Mouse (Mus musculus) c-Kit-positive CD71-positive TER-119-negative erythroid progenitor cells, embryonic 14.5 days (primary cell): Measurements from ENCODE around the gene Usp3.

Source experiments
- DNase-seq: peaks from one replicate; pipeline ENCODE4 v3.0.0-alpha.2; 2013; ENCODE audit warnings: low read depth

Gene Usp3

DNA sequence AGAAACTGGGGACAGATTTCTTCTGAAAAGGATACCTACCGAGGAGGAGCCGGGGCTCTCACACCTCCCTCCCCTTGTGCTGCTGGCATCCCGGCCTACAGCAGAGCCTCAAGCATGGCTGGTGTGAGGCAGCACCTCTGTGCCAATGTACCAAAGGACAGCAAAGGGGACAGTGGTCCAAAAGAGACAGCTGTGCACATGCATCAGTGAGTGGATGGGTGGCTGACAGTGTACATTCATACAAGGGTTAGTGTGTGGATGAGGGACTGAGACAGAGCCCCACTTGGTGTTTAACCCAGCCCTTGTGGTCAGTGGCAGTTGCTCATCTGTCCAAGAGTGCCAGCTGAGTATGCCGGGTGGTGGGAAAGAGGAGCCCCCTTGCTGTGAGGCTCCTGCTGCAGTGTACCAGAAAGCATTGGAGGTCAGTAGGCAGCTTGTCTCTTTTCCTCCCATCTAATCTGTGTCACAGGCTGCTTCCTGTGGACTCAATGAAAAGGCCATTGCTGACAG is 84.0 kb downstream of the Usp3 start:
- no peak for DNase-seq

DNA sequence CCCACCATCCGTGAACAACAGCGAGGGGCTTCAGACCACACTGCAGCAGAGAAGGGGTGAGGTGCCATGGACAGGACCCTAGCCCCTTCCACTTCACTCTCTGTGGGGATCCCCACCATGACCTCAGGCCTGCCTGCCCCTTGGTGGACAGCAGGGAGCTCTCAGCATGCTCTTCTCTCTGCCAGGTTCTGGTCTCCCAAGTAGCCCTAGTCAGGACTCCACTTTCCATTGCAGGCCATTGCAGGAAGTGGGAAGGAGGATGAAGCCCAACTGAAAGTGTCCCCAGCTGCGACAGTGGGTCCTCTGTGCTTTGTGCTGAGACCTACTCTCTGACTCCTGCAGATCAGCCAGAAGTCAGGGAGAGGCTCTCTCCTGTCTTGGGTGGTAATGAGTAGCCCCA is 85.3 kb downstream of the Usp3 start:
- DNase-seq = no peak

DNA sequence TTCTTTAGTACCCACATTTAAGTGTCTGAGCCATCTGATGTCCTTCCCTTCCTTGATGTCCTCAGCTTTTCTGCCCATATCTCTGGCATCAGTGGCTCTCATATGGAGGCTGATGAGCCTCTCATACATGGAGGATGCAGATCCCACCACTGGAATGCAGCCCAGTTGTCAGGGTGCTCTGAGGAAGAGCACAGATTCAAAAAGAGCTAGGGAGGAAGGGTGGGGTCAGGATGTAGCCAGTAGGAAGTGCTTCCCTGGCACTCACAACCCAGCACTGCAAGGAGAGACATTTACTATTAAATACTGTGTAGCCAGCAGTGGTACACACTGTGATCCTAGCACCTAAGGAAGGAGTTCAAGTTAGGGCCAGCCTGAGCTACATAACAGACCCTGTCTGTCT is 86.5 kb downstream of the Usp3 start:
- DNase-seq = no peak

DNA sequence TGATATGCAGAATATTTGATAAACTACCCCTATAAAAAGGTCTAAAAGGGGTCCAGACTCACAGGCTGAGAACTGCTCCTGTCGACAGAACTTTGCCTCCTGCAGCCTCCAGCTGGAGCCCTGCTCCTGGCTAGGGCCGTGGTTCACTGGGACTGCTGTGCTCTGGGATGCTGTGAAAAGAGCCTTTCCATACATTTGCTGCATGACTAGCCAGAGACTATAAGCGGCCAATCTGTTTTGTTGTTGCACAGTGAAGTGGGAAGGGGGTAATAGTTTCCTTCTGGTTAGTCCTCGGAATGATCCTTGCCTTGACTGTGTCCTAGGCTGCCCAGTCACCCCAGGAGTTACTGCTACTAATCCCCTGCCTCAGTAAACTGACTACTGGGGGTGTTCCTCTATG is 86.9 kb downstream of the Usp3 start:
- no peak for DNase-seq

DNA sequence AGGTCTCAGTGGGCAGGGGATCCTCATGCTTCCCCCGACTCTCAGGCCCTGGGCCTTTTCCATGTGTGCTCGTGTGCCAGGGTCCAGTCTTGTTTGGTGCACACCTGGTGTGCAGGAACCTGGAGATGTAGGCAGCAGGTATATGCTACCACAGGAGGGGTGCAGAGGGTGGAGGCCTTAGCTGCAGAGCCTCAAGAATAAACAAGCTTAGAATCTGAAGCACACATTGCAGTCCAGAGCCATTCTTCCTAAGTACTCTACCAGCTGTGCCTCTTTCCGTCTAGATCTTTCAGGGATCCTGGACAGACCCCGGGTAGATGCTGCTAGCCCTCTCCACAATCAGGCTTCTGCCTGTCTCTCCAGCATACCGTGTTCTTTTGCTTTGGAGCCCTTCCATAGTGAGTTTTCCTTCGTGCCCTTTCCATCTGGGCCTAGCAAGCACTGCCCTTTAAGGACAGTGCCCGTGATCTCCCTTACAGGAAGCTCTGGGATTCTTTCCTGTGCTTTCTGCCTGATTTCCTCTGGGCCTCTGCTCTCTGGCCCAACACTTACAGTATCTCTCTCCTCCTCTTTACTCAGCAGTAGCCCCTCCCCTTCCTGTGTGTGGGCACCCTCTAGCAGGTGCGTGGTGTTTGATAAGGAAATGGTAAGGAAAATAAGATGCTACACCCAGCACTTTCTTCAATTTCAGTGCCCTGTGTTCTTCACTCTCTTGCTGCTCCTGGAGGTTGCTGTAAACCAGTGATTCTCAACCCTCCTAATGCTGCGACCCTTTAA is 87.6 kb downstream of the Usp3 start:
- DNase-seq = peak; percentile 90

DNA sequence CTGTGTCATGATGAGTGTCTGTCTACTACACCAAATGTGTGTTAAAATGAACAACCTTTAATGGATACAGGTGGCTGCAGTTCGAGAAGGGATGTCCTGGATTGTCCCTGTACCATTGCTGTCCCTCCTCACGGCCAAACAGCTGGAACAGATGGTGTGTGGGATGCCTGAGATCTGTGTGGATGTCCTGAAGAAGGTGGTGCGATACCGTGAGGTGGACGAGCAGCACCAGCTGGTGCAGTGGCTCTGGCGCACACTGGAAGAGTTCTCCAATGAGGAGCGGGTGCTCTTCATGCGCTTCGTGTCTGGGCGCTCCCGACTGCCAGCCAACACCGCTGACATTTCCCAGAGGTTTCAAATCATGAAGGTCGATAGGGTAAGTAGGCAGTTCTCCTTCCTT is 88.4 kb downstream of the Usp3 start:
- no peak for DNase-seq

DNA sequence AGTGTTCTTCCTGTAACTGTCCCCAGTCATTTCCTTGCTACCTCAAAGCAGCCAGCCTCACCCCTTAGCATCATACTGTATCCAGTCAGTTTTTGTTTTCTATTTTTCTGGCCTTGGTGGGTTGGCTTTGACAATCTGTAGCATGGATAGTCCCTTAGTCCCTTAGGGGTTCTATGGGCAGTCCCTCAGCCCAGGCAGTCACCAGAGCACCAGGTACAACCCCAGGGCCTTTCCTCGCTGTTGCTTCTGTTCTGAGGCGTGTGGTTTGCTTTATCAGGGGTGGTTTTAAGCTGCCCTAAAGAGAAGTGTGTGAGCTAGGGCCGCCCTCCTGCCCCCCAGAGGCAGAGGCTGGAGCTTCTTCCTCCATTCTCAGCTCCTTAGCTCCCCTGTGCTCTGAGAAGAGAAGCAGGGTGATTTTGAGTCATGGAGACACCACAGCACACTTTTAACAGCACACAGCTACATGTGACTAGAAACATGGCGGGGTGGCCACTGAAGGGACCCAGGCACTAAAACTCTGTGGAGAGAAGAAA is 89.0 kb downstream of the Usp3 start:
- DNase-seq = peak; percentile 67

DNA sequence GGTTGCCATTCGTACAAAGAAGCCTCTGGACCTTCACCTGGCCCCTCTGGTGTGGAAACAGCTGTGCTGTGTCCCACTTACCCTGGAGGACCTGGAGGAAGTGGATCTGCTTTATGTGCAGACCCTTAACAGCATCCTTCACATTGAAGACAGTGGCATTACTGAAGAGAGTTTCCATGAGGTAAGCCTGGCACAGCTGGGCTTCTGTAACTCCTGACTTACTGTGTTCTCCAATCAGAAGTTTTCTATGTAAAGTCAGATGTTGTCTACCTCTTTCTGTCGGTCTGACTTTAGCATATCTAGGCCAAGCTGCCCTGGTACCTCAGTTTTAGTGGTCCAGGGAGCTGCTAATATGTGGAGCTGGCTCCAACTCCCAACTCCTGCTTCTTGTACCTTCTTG is 91.7 kb downstream of the Usp3 start:
- no peak for DNase-seq

DNA sequence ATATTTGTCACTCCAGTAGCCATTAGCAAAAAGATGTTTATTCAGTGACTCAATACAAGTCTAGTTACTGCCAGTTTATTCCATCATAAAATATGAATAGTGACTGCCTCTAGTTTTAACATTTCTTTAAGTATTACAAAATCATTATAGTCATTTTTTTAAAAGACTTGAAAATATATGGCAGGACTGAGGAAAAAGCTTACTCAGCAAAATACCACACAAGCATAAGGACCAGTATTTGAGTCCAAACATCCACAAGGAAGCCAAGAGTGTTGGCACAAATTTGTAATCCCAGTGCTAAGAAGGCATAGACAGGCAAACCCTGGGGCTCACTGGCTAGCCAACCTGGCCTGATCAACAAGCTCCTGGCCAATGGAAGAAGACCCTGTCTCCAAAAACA is 99.0 kb downstream of the Usp3 start:
- no peak for DNase-seq

DNA sequence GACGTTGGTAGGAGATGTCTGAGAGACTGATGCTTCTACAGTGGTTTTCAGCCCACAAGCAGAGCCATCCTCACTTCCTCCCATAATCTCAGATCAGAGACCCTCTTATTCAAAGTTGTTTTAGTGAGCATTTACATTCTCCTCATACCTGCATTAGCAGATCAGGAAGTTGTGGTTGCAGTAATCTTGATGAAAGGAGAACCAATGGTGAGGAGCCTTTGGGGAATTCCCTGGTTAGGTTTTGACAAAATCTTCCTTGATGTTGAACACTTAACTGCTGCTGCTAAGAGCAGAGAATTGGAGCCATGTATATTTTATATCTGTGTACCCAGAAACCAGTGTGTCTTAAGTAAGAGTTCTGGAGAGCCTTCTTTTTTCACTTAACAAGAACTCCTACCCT is 100.6 kb downstream of the Usp3 start:
- DNase-seq = no peak

DNA sequence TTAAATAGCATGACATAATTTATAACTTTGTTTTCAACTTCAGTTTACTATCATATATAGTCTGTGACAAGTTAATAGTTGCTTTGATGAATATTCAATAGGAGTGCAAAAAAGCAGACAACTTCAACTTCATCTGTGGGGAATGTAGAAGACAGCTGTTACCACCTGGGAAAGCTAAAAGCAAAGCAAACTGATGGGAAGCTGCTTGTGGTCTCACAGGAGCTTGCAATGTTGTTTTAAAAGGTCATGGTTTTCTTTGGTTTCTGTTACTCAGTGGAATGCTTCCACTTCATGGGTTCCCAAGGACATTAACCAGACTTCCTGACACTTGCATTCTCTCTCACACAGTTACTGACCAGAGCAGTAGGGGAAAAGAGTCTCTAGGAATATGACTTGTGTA is 104.2 kb downstream of the Usp3 start:
- DNase-seq = no peak

DNA sequence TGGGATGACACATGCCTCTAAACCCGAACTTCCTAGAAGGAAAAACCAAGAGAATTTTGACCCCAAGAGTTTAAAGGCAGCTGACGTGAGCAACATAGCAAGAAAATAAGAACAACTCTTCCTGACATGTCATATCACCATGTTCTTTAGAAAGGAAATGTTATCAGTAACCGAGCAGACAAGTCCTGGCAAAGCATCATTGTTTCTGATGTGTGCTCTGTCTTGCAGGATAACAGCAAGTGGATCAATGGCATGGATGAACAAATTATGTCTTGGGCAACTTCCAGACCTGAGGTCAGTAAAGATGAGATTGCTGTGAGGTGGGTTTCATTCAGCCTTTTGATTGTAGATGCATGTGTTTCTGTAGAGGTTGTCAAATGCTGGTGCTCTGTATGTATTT is 109.5 kb downstream of the Usp3 start:
- DNase-seq = peak; percentile 56

DNA sequence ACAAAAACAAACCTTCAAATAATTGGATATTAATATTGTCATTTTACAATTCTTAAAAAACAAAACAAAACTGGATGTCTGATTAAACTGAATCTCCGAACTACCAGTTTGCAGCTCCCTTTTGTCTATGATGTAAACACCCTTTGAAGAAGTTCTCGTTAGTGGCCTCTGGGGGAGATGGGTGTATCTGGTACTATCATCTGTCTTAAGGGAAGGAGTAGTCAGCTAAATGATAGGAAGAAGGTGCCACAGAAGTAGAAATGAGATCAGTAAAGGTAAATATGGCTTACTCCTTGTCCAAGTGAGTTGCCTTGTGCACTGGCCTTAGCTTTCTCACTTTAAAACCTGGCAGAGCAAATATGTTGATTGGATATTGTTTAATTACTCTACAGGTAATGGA is 115.2 kb downstream of the Usp3 start:
- no peak for DNase-seq

DNA sequence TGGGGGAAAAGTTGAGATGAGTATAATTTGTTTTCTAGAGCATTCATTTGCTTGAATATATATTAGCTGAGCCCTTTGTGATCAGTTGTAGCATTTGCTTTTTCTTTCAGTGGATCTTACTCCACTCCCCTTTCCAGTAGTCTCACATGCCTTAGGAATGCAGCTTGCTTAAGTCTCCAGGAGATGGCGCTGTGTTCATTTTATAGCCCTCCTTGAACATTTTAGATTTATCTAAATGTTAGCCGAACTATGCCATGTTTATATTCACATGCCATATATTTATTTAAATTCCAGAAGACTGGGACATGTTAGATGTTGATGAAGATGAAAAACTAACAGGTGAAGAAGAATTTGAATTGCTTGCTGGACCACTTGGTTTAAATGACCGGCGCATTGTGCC is 127.9 kb downstream of the Usp3 start:
- DNase-seq = peak; percentile 52
